In the genomic region with DNA sequence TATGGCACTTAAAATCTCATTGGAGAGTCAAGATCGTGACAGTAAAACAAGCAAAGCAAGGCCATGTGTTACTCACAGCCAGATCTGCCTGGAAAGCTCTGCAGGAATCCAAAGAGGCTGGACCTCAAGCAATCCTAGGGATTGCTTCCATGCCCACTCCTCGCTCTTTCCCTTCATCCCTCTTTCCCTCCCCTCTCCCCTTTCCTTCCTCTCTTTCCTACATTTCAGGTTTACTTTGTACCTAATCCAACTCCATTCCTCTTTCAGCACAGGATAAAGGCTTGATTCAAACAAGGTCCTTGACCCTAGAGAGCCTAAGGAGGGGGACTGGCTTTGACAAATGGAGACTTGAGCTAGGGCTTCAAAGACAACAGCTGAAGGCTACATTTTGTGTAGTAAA, we compare ENCODE assay signal across 19 mouse cellular contexts.
"Had no signal": no experiment of that assay in that cellular context is flagged by ENCODE, and none has a peak within 500 bp of the region (broad histone marks: within the 10 kb centered on the region; RNA-seq: fewer than 3 reads in every experiment).

No protein-coding gene starts in this region.

- H3K4me2 ChIP-seq: limb, embryonic 15.5 days; liver, embryonic 11.5 days; lung, embryonic 15.5 days; midbrain, embryonic 11.5 days had no signal

- ATAC-seq: liver, postnatal 0 days had no signal

- H3K9ac ChIP-seq: limb, embryonic 15.5 days; liver, embryonic 14.5 days; liver, postnatal 0 days; lung, embryonic 15.5 days had no signal

- H3K4me1 ChIP-seq: lung, embryonic 15.5 days had no signal

- H3K27me3 ChIP-seq: limb, embryonic 15.5 days; lung, embryonic 15.5 days had no signal

- H3K27ac ChIP-seq: layer of hippocampus, adult 2 months; limb, embryonic 15.5 days; liver, embryonic 14.5 days; lung, embryonic 15.5 days; stomach, postnatal 0 days had no signal

- H3K9me3 ChIP-seq: limb, embryonic 15.5 days; lung, embryonic 15.5 days had no signal

- H3K4me3 ChIP-seq: layer of hippocampus, adult 2 months; limb, embryonic 15.5 days; lung, embryonic 15.5 days had no signal

- H3K36me3 ChIP-seq: limb, embryonic 15.5 days; lung, embryonic 15.5 days had no signal

- DNase-seq: kidney, adult 18-20 months; kidney, adult 9 months; kidney, postnatal 10 days; layer of hippocampus, adult 9-11 months; liver, postnatal 0 days; lung, postnatal 10 days; lung, postnatal 4 days; midbrain, embryonic 14.5 days; right cerebral cortex, postnatal 4 days; thymus, adult 2 months; thymus, postnatal 14 days; thymus, postnatal 4 days had no signal
